Mouse (Mus musculus): ENCODE data around the gene Serinc2.

GRCm38 (mm10) chr4:130273698-130274345 lies 5.2 kb downstream of the Serinc2 start:
- no peak for TF ChIP-seq CTCF (IDR thresholded peaks at IDR 0.05; ENCODE audit: insufficient read depth, low read depth, low read length)
- no peak for TF ChIP-seq POLR2A (IDR thresholded peaks at IDR 0.05; ENCODE audit: insufficient read depth, low read depth, low read length)
